Mouse (Mus musculus): ENCODE measurements at regions not wholly inside any gene's neighbourhood (a gene's known extent, or its start where the extent isn't known, plus 50 kb on each side); places are given as distances from the start of the nearest gene placed in this dataset.
A peak's percentile ranks its signal among the peaks of the same experiment; 100 is the strongest.

- no peak for DNase-seq (ENCODE audit: low spot score in 2 of 2)
Measured at GRCm38 (mm10) chr16:21274012-21274528, 69.5 kb downstream of the Ephb3 start.

GRCm38 (mm10) chr16:21277789-21278342 is 73.3 kb downstream of the Ephb3 start:
- DNase-seq (ENCODE audit: low spot score in 2 of 2) = no peak

- no peak for DNase-seq (ENCODE audit: low spot score in 2 of 2)
Measured at GRCm38 (mm10) chr16:21278387-21278786, 73.8 kb downstream of the Ephb3 start.

- DNase-seq (ENCODE audit: low spot score in 2 of 2) = no peak
Measured at GRCm38 (mm10) chr16:21280200-21280627, 75.7 kb downstream of the Ephb3 start.

GRCm38 (mm10) chr16:21281958-21282730 is 77.6 kb downstream of the Ephb3 start:
- no peak for DNase-seq (ENCODE audit: low spot score in 2 of 2)

- DNase-seq (ENCODE audit: low spot score in 2 of 2) = no peak
Measured at GRCm38 (mm10) chr16:21286099-21286498, 81.5 kb downstream of the Ephb3 start.

- peak; percentile 57 to 79 for DNase-seq (ENCODE audit: low spot score in 2 of 2)
Measured at GRCm38 (mm10) chr16:21289528-21289927, 85.0 kb downstream of the Ephb3 start.

- no peak for DNase-seq (ENCODE audit: low spot score in 2 of 2)
Measured at GRCm38 (mm10) chr16:21293010-21293409, 88.5 kb downstream of the Ephb3 start.

GRCm38 (mm10) chr16:21293569-21293968 is 89.0 kb downstream of the Ephb3 start:
- DNase-seq (ENCODE audit: low spot score in 2 of 2) = no peak

- DNase-seq (ENCODE audit: low spot score in 2 of 2) = no peak
Measured at GRCm38 (mm10) chr16:21294677-21295411, 90.3 kb downstream of the Ephb3 start.

GRCm38 (mm10) chr16:21295956-21296733 is 91.6 kb downstream of the Ephb3 start:
- peak in 1 of 2 experiments; percentile 37 for DNase-seq (ENCODE audit: low spot score in 2 of 2)

- DNase-seq (ENCODE audit: low spot score in 2 of 2) = no peak
Measured at GRCm38 (mm10) chr16:21296786-21297185, 92.2 kb downstream of the Ephb3 start.

GRCm38 (mm10) chr16:21298866-21299265 is 94.3 kb downstream of the Ephb3 start:
- no peak for DNase-seq (ENCODE audit: low spot score in 2 of 2)

- no peak for DNase-seq (ENCODE audit: low spot score in 2 of 2)
Measured at GRCm38 (mm10) chr16:21305859-21306258, 101.3 kb downstream of the Ephb3 start.

GRCm38 (mm10) chr16:21308513-21308912 is 104.0 kb downstream of the Ephb3 start:
- no peak for DNase-seq (ENCODE audit: low spot score in 2 of 2)

- peak in 1 of 2 experiments; percentile 41 for DNase-seq (ENCODE audit: low spot score in 2 of 2)
Measured at GRCm38 (mm10) chr16:21310636-21311615, 106.4 kb downstream of the Ephb3 start.

GRCm38 (mm10) chr16:21311781-21312180 is 107.2 kb downstream of the Ephb3 start:
- DNase-seq (ENCODE audit: low spot score in 2 of 2) = no peak

- no peak for DNase-seq (ENCODE audit: low spot score in 2 of 2)
Measured at GRCm38 (mm10) chr16:21315751-21316151, 107.2 kb upstream of the Vps8 start.

- no peak for DNase-seq (ENCODE audit: low spot score in 2 of 2)
Measured at GRCm38 (mm10) chr16:21318009-21318639, 104.8 kb upstream of the Vps8 start.
